Mouse (Mus musculus): ENCODE results near the gene Clec16a.

Clec16a gene

GRCm38 (mm10) chr16:10716696-10717095 is 171.6 kb downstream of the Clec16a start:
- no peak for DNase-seq (ENCODE audit: low spot score in 2 of 2)

GRCm38 (mm10) chr16:10719971-10720370 is 174.8 kb downstream of the Clec16a start:
- no peak for DNase-seq (ENCODE audit: low spot score in 2 of 2)

- DNase-seq (ENCODE audit: low spot score in 2 of 2) = no peak
Measured at GRCm38 (mm10) chr16:10722882-10723544, 177.9 kb downstream of the Clec16a start.

DNA sequence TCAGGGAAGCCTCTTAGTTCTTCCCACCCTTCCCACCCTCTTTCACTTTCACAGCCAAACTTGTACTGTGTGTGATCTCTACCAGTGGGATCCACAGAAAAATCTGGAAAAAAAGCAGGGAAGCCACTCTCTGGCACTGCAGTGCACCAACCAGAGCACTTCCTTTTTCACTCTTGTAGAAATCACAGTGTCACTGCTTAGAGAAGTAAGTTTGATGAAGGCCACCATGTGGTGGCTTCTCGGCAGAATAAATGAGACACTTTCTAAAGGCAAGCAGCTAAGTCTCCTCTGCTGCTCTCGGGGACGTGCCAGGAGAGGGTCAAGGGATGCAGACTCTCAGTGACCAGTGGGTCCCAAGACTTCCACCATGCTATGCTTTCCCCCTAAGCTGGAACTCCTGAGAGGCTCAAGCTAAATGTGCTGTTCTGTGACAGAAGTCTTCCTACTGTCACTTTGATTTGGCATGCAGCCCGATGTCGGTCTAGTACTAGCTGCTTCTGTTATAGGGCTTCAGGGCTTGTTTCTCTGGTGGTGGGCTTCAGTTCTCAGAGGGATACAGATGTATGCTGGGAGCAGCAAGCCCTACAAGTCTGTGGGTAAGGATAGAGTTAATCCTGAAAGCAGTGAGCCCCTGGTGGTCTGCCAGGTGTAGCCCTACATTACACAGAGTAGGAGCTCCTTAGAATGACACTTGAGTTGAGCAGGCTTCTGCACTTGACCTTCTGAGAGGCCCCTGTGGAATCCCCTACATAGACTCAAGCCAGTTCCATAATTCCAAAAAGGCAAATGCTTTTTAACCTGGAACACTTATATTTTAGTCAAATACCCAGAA is 178.9 kb downstream of the Clec16a start:
- no peak for DNase-seq (ENCODE audit: low spot score in 2 of 2)

- no peak for DNase-seq (ENCODE audit: low spot score in 2 of 2)
Measured at GRCm38 (mm10) chr16:10725156-10725555, 180.0 kb downstream of the Clec16a start.

DNA sequence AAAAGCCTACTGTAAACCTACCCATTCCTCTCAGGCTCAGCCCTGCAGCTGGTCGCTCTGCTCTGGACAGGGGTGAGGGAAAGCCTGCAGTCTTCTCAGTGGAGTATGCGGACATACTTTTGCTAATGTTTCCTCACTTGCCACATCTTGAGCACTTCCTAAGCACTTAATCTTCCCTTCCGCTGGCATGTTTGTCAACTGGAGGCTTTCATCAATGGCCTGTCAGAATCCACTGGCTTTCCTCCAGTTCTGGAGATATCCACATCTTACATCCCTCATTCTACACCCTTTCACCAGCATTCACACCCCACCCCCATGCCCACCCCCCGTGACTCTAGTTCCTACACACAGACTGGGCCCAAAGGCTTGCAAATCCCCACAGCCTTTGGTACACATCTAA is 182.5 kb downstream of the Clec16a start:
- no peak for DNase-seq (ENCODE audit: low spot score in 2 of 2)

GRCm38 (mm10) chr16:10728886-10729285 is 183.7 kb downstream of the Clec16a start:
- no peak for DNase-seq (ENCODE audit: low spot score in 2 of 2)

GRCm38 (mm10) chr16:10730941-10731340 is 185.8 kb downstream of the Clec16a start:
- DNase-seq (ENCODE audit: low spot score in 2 of 2) = no peak

DNA sequence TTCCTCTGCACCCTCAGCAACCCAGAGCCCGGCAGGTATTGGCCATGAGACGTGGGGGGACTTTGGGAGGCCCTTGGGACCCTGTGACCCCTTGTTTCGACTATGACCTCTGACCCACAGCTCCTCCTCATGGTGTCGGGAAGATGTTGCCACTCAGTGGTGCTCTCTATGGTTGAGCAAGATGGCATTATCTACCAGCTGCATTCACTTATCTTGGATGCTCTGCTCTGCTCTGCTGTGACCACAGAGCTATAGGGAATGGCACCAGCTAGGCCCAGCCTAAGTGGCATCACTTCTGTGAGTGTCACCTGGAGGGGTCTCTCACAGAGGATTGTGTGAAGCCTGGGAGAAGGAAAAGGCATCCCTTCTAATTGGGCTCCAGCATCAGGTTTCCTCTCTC is 186.6 kb downstream of the Clec16a start:
- no peak for DNase-seq (ENCODE audit: low spot score in 2 of 2)

- peak in 1 of 2 experiments; percentile 13 for DNase-seq (ENCODE audit: low spot score in 2 of 2)
Measured at GRCm38 (mm10) chr16:10732421-10732820, 187.3 kb downstream of the Clec16a start.

GRCm38 (mm10) chr16:10735781-10736180 is 190.6 kb downstream of the Clec16a start:
- DNase-seq (ENCODE audit: low spot score in 2 of 2) = no peak

GRCm38 (mm10) chr16:10736364-10736763 is 191.2 kb downstream of the Clec16a start:
- no peak for DNase-seq (ENCODE audit: low spot score in 2 of 2)

- no peak for DNase-seq (ENCODE audit: low spot score in 2 of 2)
Measured at GRCm38 (mm10) chr16:10737571-10737970, 192.4 kb downstream of the Clec16a start.

DNA sequence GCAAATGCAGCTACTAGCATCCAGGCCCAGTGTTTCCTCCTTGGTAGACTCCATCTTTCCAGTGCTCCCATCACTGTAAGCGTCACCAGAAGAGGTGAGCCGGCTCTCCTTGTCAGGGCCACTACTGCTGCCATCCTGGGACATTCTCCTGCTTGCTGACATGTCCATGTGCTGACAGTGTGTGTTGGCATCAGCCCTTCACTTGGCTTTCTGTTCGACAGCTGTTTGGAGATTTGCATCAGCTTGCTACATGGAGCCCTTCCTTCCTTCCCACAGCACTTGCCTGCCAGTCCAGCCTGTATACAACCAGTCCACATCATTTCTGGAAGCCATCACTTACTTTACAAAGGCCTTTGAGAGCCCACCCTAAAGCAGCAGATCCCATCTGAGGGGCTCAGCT is 193.7 kb downstream of the Clec16a start:
- DNase-seq (ENCODE audit: low spot score in 2 of 2) = no peak

- DNase-seq (ENCODE audit: low spot score in 2 of 2) = no peak
Measured at GRCm38 (mm10) chr16:10739854-10740398, 194.8 kb downstream of the Clec16a start.

- no peak for DNase-seq (ENCODE audit: low spot score in 2 of 2)
Measured at GRCm38 (mm10) chr16:10741082-10741481, 195.9 kb downstream of the Clec16a start.

DNA sequence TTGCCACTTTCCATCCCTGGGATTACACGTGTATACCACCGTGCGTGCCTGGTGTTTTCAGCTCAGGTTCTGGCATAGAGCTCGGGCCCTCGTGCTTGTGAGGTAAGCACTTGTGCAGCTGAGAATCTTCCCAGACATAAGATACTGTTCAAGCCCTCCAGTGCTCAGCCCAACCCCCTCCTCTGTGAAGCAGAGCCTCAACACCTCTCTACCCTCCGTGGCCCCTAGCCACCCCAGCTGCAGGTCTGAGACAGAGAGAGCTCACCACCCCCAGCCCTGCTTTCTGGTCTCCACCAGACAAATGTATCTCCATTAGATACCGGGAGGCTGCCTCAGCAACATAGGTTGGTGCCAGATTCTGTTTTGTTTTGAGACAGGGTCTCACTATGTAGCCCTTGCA is 204.1 kb downstream of the Clec16a start:
- no peak for DNase-seq (ENCODE audit: low spot score in 2 of 2)

- no peak for DNase-seq (ENCODE audit: low spot score in 2 of 2)
Measured at GRCm38 (mm10) chr16:10749824-10750223, 204.7 kb downstream of the Clec16a start.

DNA sequence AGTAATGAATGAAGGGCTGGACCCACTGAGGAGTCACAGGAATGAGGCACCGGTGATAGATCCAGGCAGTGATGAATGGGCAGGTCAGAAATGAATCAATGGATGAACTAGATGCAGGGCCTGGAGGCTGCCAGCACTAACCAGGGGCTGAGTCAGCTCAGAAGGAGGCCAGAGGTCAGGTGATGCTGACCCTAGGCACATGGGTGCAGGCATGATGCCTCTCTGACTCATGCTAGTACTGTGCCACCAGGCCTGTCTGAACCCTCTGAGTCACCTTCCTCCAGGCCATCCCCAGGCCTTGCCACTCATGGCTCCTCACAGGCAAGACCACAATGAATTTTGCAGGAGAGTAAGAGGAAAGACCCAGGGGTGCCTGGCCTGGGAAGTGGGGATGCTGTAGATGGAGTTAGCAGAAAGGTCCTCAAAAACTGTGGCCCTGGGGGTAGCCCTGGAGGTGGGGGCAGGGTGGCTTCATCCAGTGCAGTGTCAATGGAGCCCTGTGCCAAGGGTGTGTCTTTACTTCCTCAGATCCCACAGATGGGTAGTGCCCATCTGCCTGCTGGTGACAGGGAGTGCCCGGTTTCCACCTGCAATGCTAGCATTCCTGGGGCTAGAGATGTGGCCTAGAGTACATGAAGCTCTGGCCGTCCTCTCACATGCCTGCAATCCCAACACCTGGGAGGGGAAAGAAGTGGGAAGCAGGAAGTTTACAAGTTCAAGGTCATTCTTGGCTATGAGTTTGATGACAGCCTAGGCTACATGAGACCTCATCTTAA is 209.6 kb downstream of the Clec16a start:
- no peak for DNase-seq (ENCODE audit: low spot score in 2 of 2)

DNA sequence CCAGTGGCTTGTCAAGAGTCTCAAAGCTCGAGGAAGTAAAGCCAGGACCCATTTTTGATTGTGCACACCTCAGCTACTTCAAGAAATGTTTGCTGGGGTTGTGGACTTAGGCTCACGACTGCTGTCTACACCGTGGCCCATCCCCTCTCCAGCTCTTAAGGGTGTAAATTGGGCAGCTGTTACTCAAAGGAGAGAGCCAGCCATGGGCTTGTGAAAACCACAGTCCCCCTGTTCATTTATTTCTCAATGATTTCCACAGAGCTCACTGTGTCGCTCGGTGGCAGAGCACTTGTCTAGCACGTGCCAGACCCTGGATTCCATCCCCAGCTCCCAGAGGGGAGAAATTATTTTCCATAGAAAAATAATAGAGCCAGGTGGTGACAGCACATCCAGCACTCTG is 211.0 kb downstream of the Clec16a start:
- DNase-seq (ENCODE audit: low spot score in 2 of 2) = no peak

- DNase-seq (ENCODE audit: low spot score in 2 of 2) = no peak
Measured at GRCm38 (mm10) chr16:10761182-10761581, 216.0 kb downstream of the Clec16a start.

DNA sequence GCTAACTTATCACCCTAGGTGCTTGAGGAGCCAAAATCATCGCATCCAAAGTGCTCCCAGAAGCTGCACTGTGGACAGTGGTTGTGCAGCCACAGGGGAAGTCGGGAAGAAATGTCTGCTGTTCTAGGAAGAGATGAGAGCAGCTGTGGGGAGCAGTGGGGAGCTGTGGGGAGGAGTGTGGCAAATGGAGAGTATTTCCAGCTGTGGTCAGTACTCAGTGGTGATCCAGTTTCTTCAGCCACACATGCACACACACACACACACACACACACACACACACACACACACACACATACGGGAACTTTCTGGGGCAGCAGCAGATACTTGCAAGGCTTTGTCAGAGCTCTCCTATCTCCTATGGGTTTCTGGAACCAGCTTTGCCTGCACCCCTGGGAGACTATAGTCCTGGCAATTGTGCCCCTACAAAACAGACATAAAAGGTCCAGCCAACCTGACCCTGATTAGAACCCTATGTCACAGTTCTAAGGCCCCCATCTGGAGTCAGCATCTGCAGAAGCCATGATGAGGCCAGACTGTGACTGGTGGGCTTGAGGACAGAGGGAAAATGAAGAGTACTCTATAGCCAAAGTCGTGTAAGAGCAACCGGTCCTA is 217.5 kb downstream of the Clec16a start:
- DNase-seq (ENCODE audit: low spot score in 2 of 2) = no peak
